Mouse (Mus musculus) right cerebral cortex, adult 18-20 months (tissue): Measurements from ENCODE around the gene Gm5725.
"Not testable (repeated sequence)": the region's sequence is repeated elsewhere in the genome, so short reads cannot be mapped to it uniquely, and the experiment has no call there.

ENCODE experiments used
- DNase-seq: peaks from one replicate; pipeline ENCODE4 v3.0.0; 2022; ENCODE audit warnings: mixed read lengths

Gm5725 gene

DNA sequence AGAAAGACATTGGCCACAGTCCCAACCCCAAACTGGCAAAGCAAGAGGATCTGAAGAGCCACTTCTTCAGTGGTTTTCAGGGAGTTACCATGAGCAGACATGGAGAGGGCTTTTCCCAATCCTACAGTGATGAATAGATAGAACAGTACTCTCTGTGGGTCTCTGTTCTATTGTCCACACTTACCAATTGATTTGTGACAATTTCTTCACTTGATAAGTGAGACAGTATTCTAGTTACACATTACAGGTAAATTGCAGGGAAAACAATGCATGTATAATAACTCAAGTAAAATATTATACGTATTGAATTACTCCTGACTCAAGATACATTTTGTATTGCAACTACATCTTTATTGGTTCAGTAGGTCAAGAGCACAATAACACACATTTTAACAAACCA is at the start of gene Gm5725:
TSS of gene Gm5725 (minus strand) at position 101 of the 400 bp plus-strand sequence.
- DNase-seq = not testable (repeated sequence)

- DNase-seq = not testable (repeated sequence)
These were observed 12.0 kb downstream of the Gm5725 start, which contains the start of gene Vmn1r135 for GRCm38 (mm10) chr7:21832051-21832450. Vmn1r135 (plus strand) TSS chr7:21832351.

DNA sequence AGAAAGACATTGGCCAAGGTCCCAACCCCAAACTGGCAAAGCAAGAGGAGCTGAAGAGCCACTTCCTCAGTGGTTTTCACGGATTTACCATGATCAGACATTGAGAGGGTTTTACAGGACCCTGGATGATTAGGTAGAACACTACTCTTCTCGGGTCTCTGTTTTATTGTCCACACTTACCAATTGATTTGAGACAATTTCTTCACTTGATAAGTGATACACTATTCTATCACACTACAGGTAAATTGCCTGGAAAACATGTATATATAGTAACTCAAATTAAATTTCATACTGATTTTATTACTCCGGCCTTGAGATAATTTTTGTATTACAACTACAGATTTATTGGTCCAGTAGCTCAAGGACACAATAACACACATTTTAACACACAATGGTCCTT is 47.4 kb downstream of the Gm5725 start, which contains the start of gene Gm4177:
TSS of gene Gm4177 (minus strand) at position 101 of the 400 bp plus-strand sequence.
- not testable (repeated sequence) for DNase-seq
